Mouse (Mus musculus) limb, embryonic 14.5 days (tissue): ENCODE measurements at regions not wholly inside any gene's neighbourhood (a gene's known extent, or its start where the extent isn't known, plus 50 kb on each side); places are given as distances from the start of the nearest gene placed in this dataset.

Experiments
- ATAC-seq: fragments of 200-750 bp; cut with Nextera tagmentation; 2 replicates; pipeline ENCODE4 v1.8.0; 2017; ENCODE audit warnings: low read depth, moderate number of reproducible peaks, moderate TSS enrichment; ENCODE audit not compliant: low FRiP score
- DNase-seq: peaks from one replicate; pipeline ENCODE4 v3.0.0-alpha.2; 2015; ENCODE audit warnings: low spot score
- H3K27ac ChIP-seq: fragments of 300-500 bp; sonication (generic); replicated peaks from 2 replicates; pipeline ENCODE4 v1.5.1; 2014; ENCODE audit warnings: low read depth, mild to moderate bottlenecking, low read length, moderate library complexity, mixed read lengths
- H3K27me3 ChIP-seq: fragments of 300-500 bp; sonication (generic); 2 replicates; pipeline ENCODE4 v1.6.1; 2014; ENCODE audit warnings: low read length, mixed read lengths; ENCODE audit not compliant: control insufficient read depth, insufficient read depth
- H3K36me3 ChIP-seq: fragments of 300-500 bp; sonication (generic); 2 replicates; pipeline ENCODE4 v1.6.1; 2014; ENCODE audit warnings: mild to moderate bottlenecking, low read length, moderate library complexity, mixed read lengths; ENCODE audit not compliant: control insufficient read depth, insufficient read depth
- H3K4me1 ChIP-seq: fragments of 300-500 bp; sonication (generic); 2 replicates; pipeline ENCODE4 v1.6.1; 2014; ENCODE audit warnings: antibody characterized with exemption, low read length, mixed read lengths; ENCODE audit not compliant: control insufficient read depth, insufficient read depth
- H3K4me2 ChIP-seq: fragments of 300-500 bp; sonication (generic); replicated peaks from 2 replicates; pipeline ENCODE4 v1.6.1; 2014; ENCODE audit warnings: low read depth, mild to moderate bottlenecking, low read length, moderate library complexity; ENCODE audit not compliant: severe bottlenecking
- H3K4me3 ChIP-seq: fragments of 300-500 bp; sonication (generic); replicated peaks from 2 replicates; pipeline ENCODE4 v1.5.1; 2014; ENCODE audit warnings: low read length
- H3K9ac ChIP-seq: fragments of 300-500 bp; sonication (generic); 2 replicates; pipeline ENCODE4 v1.6.1; 2014; ENCODE audit warnings: mild to moderate bottlenecking, low read depth, low read length, moderate library complexity; ENCODE audit not compliant: severe bottlenecking
- H3K9me3 ChIP-seq: fragments of 300-500 bp; sonication (generic); 2 replicates; pipeline ENCODE4 v1.6.1; 2016; ENCODE audit warnings: low read length; ENCODE audit not compliant: control insufficient read depth
- POLR2A ChIP-seq: fragments of 200-500 bp; IDR thresholded peaks from 2 replicates; pipeline ENCODE4 v1.8.0; 2012; ENCODE audit warnings: inconsistent platforms, mild to moderate bottlenecking, moderate library complexity, borderline replicate concordance; ENCODE audit not compliant: insufficient read depth, insufficient read length; ENCODE audit errors: extremely low read depth
- WGBS: fragments of 180-500 bp; shearing (Covaris S2); extraction: QIAGEN DNeasy Blood & Tissue Kit; methylation state at CpG from one replicate; pipeline ENCODE4 v1.1.7; 2014; 5-methylcytosine and 5-hydroxymethylcytosine counted together

- ATAC-seq (no peak), DNase-seq (no peak)
- no peak overlapping the region for H3K4me2 ChIP-seq
- TF ChIP-seq POLR2A = no peak
- H3K4me1 ChIP-seq = peaks cover 3% of the 10 kb centered on the region; the same call in 1 of the 2 replicates
- H3K36me3 ChIP-seq = no peaks in the 10 kb centered on the region
- no peak overlapping the region for H3K4me3 ChIP-seq
- 71% methylated on average over 5 of the region's 5 CpGs for WGBS
- H3K9me3 ChIP-seq = no peaks in the 10 kb centered on the region
- no peaks in the 10 kb centered on the region for H3K27me3 ChIP-seq
- no peak overlapping the region for H3K9ac ChIP-seq
- no peak overlapping the region for H3K27ac ChIP-seq
Measured at GRCm38 (mm10) chr15:59712077-59712752, 304.2 kb downstream of the 4933412E24Rik start.

- no peak for ATAC-seq
Measured at GRCm38 (mm10) chr15:59709925-59710324, 306.5 kb downstream of the 4933412E24Rik start.

DNA sequence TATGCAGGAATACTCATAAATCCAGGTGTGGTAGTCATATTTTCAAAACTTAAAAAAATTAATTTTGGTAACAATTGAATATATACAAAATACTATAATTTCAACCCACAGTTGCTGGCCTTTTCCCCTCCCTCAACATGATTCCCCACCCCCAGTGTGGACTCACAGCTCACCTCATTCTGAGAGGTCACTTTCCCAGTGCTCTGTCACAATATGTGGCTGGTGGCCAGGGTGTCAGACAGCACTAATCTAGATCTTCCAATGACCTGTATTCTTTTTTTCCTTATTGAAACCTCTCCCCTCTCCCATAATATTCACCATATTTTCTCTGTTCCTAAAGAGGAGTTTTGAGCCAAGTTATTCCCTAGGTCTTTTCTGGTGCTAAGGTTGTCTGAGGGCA is 308.0 kb downstream of the 4933412E24Rik start:
- H3K9me3 ChIP-seq = no peaks in the 10 kb centered on the region
- no peak for TF ChIP-seq POLR2A
- H3K27me3 ChIP-seq = no peaks in the 10 kb centered on the region
- ATAC-seq (no peak), DNase-seq (no peak)
- H3K36me3 ChIP-seq = no peaks in the 10 kb centered on the region
- no peak overlapping the region for H3K9ac ChIP-seq
- no peak overlapping the region for H3K4me2 ChIP-seq
- H3K4me3 ChIP-seq = no peak overlapping the region
- no peak overlapping the region for H3K27ac ChIP-seq
- H3K4me1 ChIP-seq = no peaks in the 10 kb centered on the region

More at GRCm38 (mm10) chr15:59709925-59710324, 306.5 kb downstream of the 4933412E24Rik start:
- DNase-seq = no peak
- TF ChIP-seq POLR2A = no peak
- H3K36me3 ChIP-seq = no peaks in the 10 kb centered on the region
- no peak overlapping the region for H3K9ac ChIP-seq
- 78% methylated on average over 2 of the region's 2 CpGs for WGBS
- H3K4me2 ChIP-seq = no peak overlapping the region
- H3K27me3 ChIP-seq = no peaks in the 10 kb centered on the region
- H3K9me3 ChIP-seq = no peaks in the 10 kb centered on the region
- H3K4me3 ChIP-seq = no peak overlapping the region
- no peak overlapping the region for H3K27ac ChIP-seq
- peaks cover 3% of the 10 kb centered on the region; the same call in 1 of the 2 replicates for H3K4me1 ChIP-seq

GRCm38 (mm10) chr15:59707081-59707480 is 309.3 kb downstream of the 4933412E24Rik start:
- Histone ChIP-seq H3K4me2 (no peak overlapping the region), H3K9me3 (no peaks in the 10 kb centered on the region), H3K27ac (no peak overlapping the region), H3K9ac (no peak overlapping the region), H3K4me1 (no peaks in the 10 kb centered on the region), H3K27me3 (no peaks in the 10 kb centered on the region), H3K4me3 (no peak overlapping the region), H3K36me3 (no peaks in the 10 kb centered on the region)
- ATAC-seq (no peak), DNase-seq (no peak)
- 78% methylated on average over 8 of the region's 8 CpGs for WGBS
- TF ChIP-seq POLR2A = no peak
